Mouse (Mus musculus) cerebellum, adult 2 months (tissue): Measurements from ENCODE around the gene Tmem136.

Experiments used
- CTCF ChIP-seq: fragments of 200-500 bp; IDR thresholded peaks from 2 replicates; pipeline ENCODE4 v1.5.1; 2011; ENCODE audit warnings: low read depth, mild to moderate bottlenecking, control low read depth, low read length, moderate library complexity, borderline replicate concordance; ENCODE audit not compliant: insufficient read depth
- POLR2A ChIP-seq: fragments of 200-500 bp; IDR thresholded peaks from 2 replicates; pipeline ENCODE4 v1.6.1; 2011; ENCODE audit warnings: low read length, control low read depth, borderline replicate concordance; ENCODE audit not compliant: insufficient read depth

GRCm38 (mm10) chr9:43093803-43094202, 22.6 kb downstream of the Tmem136 start:
- TF ChIP-seq CTCF: no peak
- TF ChIP-seq POLR2A: no peak
